Mouse (Mus musculus) testis, postnatal 14 days (tissue): ENCODE measurements around the gene Atp1a4.
A peak's percentile ranks its signal among the peaks of the same experiment; 100 is the strongest.

Experiments used
- DNase-seq: peaks from one replicate; pipeline ENCODE4 v3.0.0; 2021; ENCODE audit warnings: low spot score

Gene Atp1a4

GRCm38 (mm10) chr1:172219451-172220406 lies 38.5 kb downstream of the Atp1a4 start, which contains the start of gene Casq1:
Gene Casq1, minus strand, starts transcription at chr1:172219868.
- DNase-seq = no peak

- no peak for DNase-seq
These were observed 39.9 kb downstream of the Atp1a4 start for GRCm38 (mm10) chr1:172218164-172218910.

- peak; percentile 85 for DNase-seq
These were observed 41.1 kb downstream of the Atp1a4 start for GRCm38 (mm10) chr1:172217148-172217547.

GRCm38 (mm10) chr1:172214748-172215147 lies 43.5 kb downstream of the Atp1a4 start:
- DNase-seq = no peak

GRCm38 (mm10) chr1:172213771-172214170 lies 44.4 kb downstream of the Atp1a4 start:
- DNase-seq = no peak

- DNase-seq = no peak
These were observed 45.4 kb downstream of the Atp1a4 start for GRCm38 (mm10) chr1:172212776-172213175.

GRCm38 (mm10) chr1:172207111-172207584 lies 51.1 kb downstream of the Atp1a4 start:
- DNase-seq = no peak

GRCm38 (mm10) chr1:172206141-172206917 lies 51.9 kb downstream of the Atp1a4 start, which contains the start of gene Pea15a:
Gene Pea15a, minus strand, starts transcription at chr1:172206804.
- DNase-seq = peak; percentile 68

GRCm38 (mm10) chr1:172205741-172206087 lies 52.5 kb downstream of the Atp1a4 start:
- DNase-seq = no peak

GRCm38 (mm10) chr1:172204814-172205740 lies 53.1 kb downstream of the Atp1a4 start:
- no peak for DNase-seq

- no peak for DNase-seq
These were observed 54.0 kb downstream of the Atp1a4 start for GRCm38 (mm10) chr1:172204033-172204813.

GRCm38 (mm10) chr1:172203566-172203965 lies 54.6 kb downstream of the Atp1a4 start:
- DNase-seq = no peak

GRCm38 (mm10) chr1:172202894-172203522 lies 55.2 kb downstream of the Atp1a4 start:
- no peak for DNase-seq

GRCm38 (mm10) chr1:172201967-172202880 lies 56.0 kb downstream of the Atp1a4 start:
- DNase-seq = no peak

- DNase-seq = no peak
These were observed 57.3 kb downstream of the Atp1a4 start for GRCm38 (mm10) chr1:172200871-172201447.

GRCm38 (mm10) chr1:172200161-172200560 lies 58.1 kb downstream of the Atp1a4 start:
- DNase-seq = no peak

GRCm38 (mm10) chr1:172198996-172199395 lies 59.2 kb downstream of the Atp1a4 start:
- no peak for DNase-seq

- DNase-seq = no peak
These were observed 59.9 kb downstream of the Atp1a4 start for GRCm38 (mm10) chr1:172198316-172198715.
